Mouse (Mus musculus) lung, embryonic 14.5 days (tissue): ENCODE measurements around the gene Ccdc82. TPM values are rescaled to one million over a fixed set of nuclear protein-coding genes. Genes with fewer than 3 reads are reported as not detected.

Source experiments
- ATAC-seq: fragments of 200-750 bp; cut with Nextera tagmentation; 2 replicates; pipeline ENCODE4 v1.8.0; 2017; ENCODE audit warnings: mild to moderate bottlenecking, moderate TSS enrichment, moderate library complexity; ENCODE audit not compliant: insufficient read depth
- DNase-seq: peaks from one replicate; pipeline ENCODE4 v3.0.0-alpha.2; 2015
- H3K27ac ChIP-seq: fragments of 300-500 bp; sonication (generic); 2 replicates; pipeline ENCODE4 v1.5.1; 2014; ENCODE audit warnings: low read depth, mild to moderate bottlenecking, moderate library complexity
- H3K27me3 ChIP-seq: fragments of 300-500 bp; sonication (generic); 2 replicates; pipeline ENCODE4 v1.6.1; 2014; ENCODE audit warnings: low read length, control low read depth; ENCODE audit not compliant: insufficient read depth
- H3K36me3 ChIP-seq: fragments of 300-500 bp; sonication (generic); 2 replicates; pipeline ENCODE4 v1.6.1; 2014; ENCODE audit warnings: control low read depth; ENCODE audit not compliant: insufficient read depth
- H3K4me1 ChIP-seq: fragments of 300-500 bp; sonication (generic); 2 replicates; pipeline ENCODE4 v1.6.1; 2014; ENCODE audit warnings: antibody characterized with exemption, control low read depth; ENCODE audit not compliant: insufficient read depth
- H3K4me2 ChIP-seq: fragments of 300-500 bp; sonication (generic); 2 replicates; pipeline ENCODE4 v1.6.1; 2014; ENCODE audit warnings: mild to moderate bottlenecking
- H3K4me3 ChIP-seq: fragments of 300-500 bp; sonication (generic); 2 replicates; pipeline ENCODE4 v1.5.1; 2014; ENCODE audit warnings: low read depth, low read length
- H3K9ac ChIP-seq: fragments of 300-500 bp; sonication (generic); 2 replicates; pipeline ENCODE4 v1.6.1; 2014
- H3K9me3 ChIP-seq: fragments of 300-500 bp; sonication (generic); 2 replicates; pipeline ENCODE4 v1.6.1; 2016; ENCODE audit warnings: low read depth, low read length, control low read depth
- CTCF ChIP-seq: IDR thresholded peaks from 2 replicates; pipeline ENCODE4 v1.5.1; 2016; ENCODE audit warnings: antibody characterized with exemption, low read depth
- WGBS: fragments of 180-500 bp; shearing (Covaris S2); extraction: QIAGEN DNeasy Blood & Tissue Kit; methylation state at CpG from one replicate; pipeline ENCODE4 v1.1.7; 2014; 5-methylcytosine and 5-hydroxymethylcytosine counted together
- polyA plus RNA-seq: library from polyadenylated mRNA; unstranded; fragments of >200 nt; fragmentation: Nextera tagmentation; extraction: Ambion mirVana; gene quantifications from 2 replicates; pipeline ENCODE4 v1.2.1, GENCODE M21; 2014

Ccdc82 gene
- polyA plus RNA-seq: 14.4 and 14.7 TPM in 2 replicates

- ATAC-seq (peak; percentile 98), DNase-seq (peak; percentile 83)
- H3K27ac ChIP-seq: peak within 1 kb of the TSS; percentile 83
- peak within 1 kb of the TSS; percentile 72 for H3K9ac ChIP-seq
- H3K36me3 ChIP-seq: no peaks in the 10 kb centered on the region
- H3K4me3 ChIP-seq: peak within 1 kb of the TSS; percentile 60
- H3K27me3 ChIP-seq: no peaks in the 10 kb centered on the region
- peak within 1 kb of the TSS; percentile 87 for H3K4me2 ChIP-seq
- TF ChIP-seq CTCF: no peak
- WGBS: 3% methylated on average over 33 of the region's 39 CpGs
- peaks cover 13% of the 10 kb centered on the region; the same call in 1 of the 2 replicates for H3K4me1 ChIP-seq
- no peaks in the 10 kb centered on the region for H3K9me3 ChIP-seq
These were observed at the start of gene Ccdc82 for GRCm38 (mm10) chr9:13246815-13247638. Gene Ccdc82, plus strand, starts transcription at chr9:13246955.

- Histone ChIP-seq H3K27ac (no peak overlapping the region), H3K36me3 (no peaks in the 10 kb centered on the region), H3K4me3 (no peak overlapping the region), H3K4me2 (no peak overlapping the region), H3K9me3 (no peaks in the 10 kb centered on the region), H3K4me1 (no peaks in the 10 kb centered on the region), H3K9ac (no peak overlapping the region), H3K27me3 (no peaks in the 10 kb centered on the region)
- 30% methylated on average over 3 of the region's 3 CpGs for WGBS
- no peak for TF ChIP-seq CTCF
- DNase-seq: peak; percentile 49
- peak; percentile 47; the same call in 1 of the 2 replicates for ATAC-seq
These were observed 46.7 kb upstream of the Ccdc82 start for GRCm38 (mm10) chr9:13200079-13200478.

- Histone ChIP-seq H3K4me1 (no peaks in the 10 kb centered on the region), H3K9ac (no peak overlapping the region), H3K9me3 (no peaks in the 10 kb centered on the region), H3K4me2 (no peak overlapping the region), H3K27ac (no peak overlapping the region), H3K4me3 (no peak overlapping the region), H3K27me3 (no peaks in the 10 kb centered on the region), H3K36me3 (no peaks in the 10 kb centered on the region)
- DNase-seq (no peak), ATAC-seq (no peak)
- 70% methylated on average over 1 of the region's 1 CpGs for WGBS
- no peak for TF ChIP-seq CTCF
These were observed 43.6 kb upstream of the Ccdc82 start for GRCm38 (mm10) chr9:13203109-13203508.

GRCm38 (mm10) chr9:13203681-13204080 is 43.1 kb upstream of the Ccdc82 start:
- Histone ChIP-seq H3K27ac (no peak overlapping the region), H3K4me3 (no peak overlapping the region), H3K9ac (no peak overlapping the region), H3K27me3 (no peaks in the 10 kb centered on the region), H3K36me3 (no peaks in the 10 kb centered on the region), H3K4me2 (no peak overlapping the region), H3K4me1 (no peaks in the 10 kb centered on the region), H3K9me3 (no peaks in the 10 kb centered on the region)
- TF ChIP-seq CTCF: no peak
- ATAC-seq (no peak), DNase-seq (no peak)
- 73% methylated on average over 5 of the region's 5 CpGs for WGBS

GRCm38 (mm10) chr9:13206369-13206768 is 40.4 kb upstream of the Ccdc82 start:
- 64% methylated on average over 2 of the region's 2 CpGs for WGBS
- Histone ChIP-seq H3K27me3 (no peaks in the 10 kb centered on the region), H3K27ac (no peak overlapping the region), H3K36me3 (no peaks in the 10 kb centered on the region), H3K9me3 (no peaks in the 10 kb centered on the region), H3K4me1 (no peaks in the 10 kb centered on the region), H3K4me3 (no peak overlapping the region), H3K9ac (no peak overlapping the region), H3K4me2 (no peak overlapping the region)
- DNase-seq (no peak), ATAC-seq (no peak)
- no peak for TF ChIP-seq CTCF

- WGBS: 83% methylated on average over 1 of the region's 1 CpGs
- no peak for DNase-seq
- Histone ChIP-seq H3K27me3 (no peaks in the 10 kb centered on the region), H3K9ac (no peak overlapping the region), H3K27ac (no peak overlapping the region), H3K9me3 (no peaks in the 10 kb centered on the region; the same call in 1 of the 2 replicates), H3K4me2 (no peak overlapping the region), H3K4me3 (no peak overlapping the region), H3K36me3 (no peaks in the 10 kb centered on the region), H3K4me1 (no peaks in the 10 kb centered on the region)
- no peak for TF ChIP-seq CTCF
- ATAC-seq: no peak
These were observed 20.9 kb upstream of the Ccdc82 start for GRCm38 (mm10) chr9:13225872-13226271.

- no peak for ATAC-seq
- H3K27me3 ChIP-seq: no peaks in the 10 kb centered on the region
- no peaks in the 10 kb centered on the region; the same call in 1 of the 2 replicates for H3K9me3 ChIP-seq
- TF ChIP-seq CTCF: no peak
- 7% methylated on average over 4 of the region's 4 CpGs for WGBS
- H3K36me3 ChIP-seq: no peaks in the 10 kb centered on the region
- H3K4me3 ChIP-seq: no peak overlapping the region
- no peak overlapping the region for H3K9ac ChIP-seq
- H3K4me1 ChIP-seq: no peaks in the 10 kb centered on the region
- DNase-seq: no peak
- no peak overlapping the region for H3K27ac ChIP-seq
- no peak overlapping the region for H3K4me2 ChIP-seq
These were observed 16.2 kb upstream of the Ccdc82 start for GRCm38 (mm10) chr9:13230553-13230952.
